Mouse (Mus musculus) limb, embryonic 14.5 days (tissue): ENCODE measurements around the gene Slc23a2. TPM values are rescaled to one million over a fixed set of nuclear protein-coding genes. Genes with fewer than 3 reads are reported as not detected.

ENCODE experiments used
- ATAC-seq: fragments of 200-750 bp; cut with Nextera tagmentation; 2 replicates; pipeline ENCODE4 v1.8.0; 2017; ENCODE audit warnings: low read depth, moderate number of reproducible peaks, moderate TSS enrichment; ENCODE audit not compliant: low FRiP score
- DNase-seq: peaks from one replicate; pipeline ENCODE4 v3.0.0-alpha.2; 2015; ENCODE audit warnings: low spot score
- H3K27ac ChIP-seq: fragments of 300-500 bp; sonication (generic); replicated peaks from 2 replicates; pipeline ENCODE4 v1.5.1; 2014; ENCODE audit warnings: low read depth, mild to moderate bottlenecking, low read length, moderate library complexity, mixed read lengths
- H3K27me3 ChIP-seq: fragments of 300-500 bp; sonication (generic); 2 replicates; pipeline ENCODE4 v1.6.1; 2014; ENCODE audit warnings: low read length, mixed read lengths; ENCODE audit not compliant: control insufficient read depth, insufficient read depth
- H3K36me3 ChIP-seq: fragments of 300-500 bp; sonication (generic); 2 replicates; pipeline ENCODE4 v1.6.1; 2014; ENCODE audit warnings: mild to moderate bottlenecking, low read length, moderate library complexity, mixed read lengths; ENCODE audit not compliant: control insufficient read depth, insufficient read depth
- H3K4me1 ChIP-seq: fragments of 300-500 bp; sonication (generic); 2 replicates; pipeline ENCODE4 v1.6.1; 2014; ENCODE audit warnings: antibody characterized with exemption, low read length, mixed read lengths; ENCODE audit not compliant: control insufficient read depth, insufficient read depth
- H3K4me2 ChIP-seq: fragments of 300-500 bp; sonication (generic); replicated peaks from 2 replicates; pipeline ENCODE4 v1.6.1; 2014; ENCODE audit warnings: low read depth, mild to moderate bottlenecking, low read length, moderate library complexity; ENCODE audit not compliant: severe bottlenecking
- H3K4me3 ChIP-seq: fragments of 300-500 bp; sonication (generic); replicated peaks from 2 replicates; pipeline ENCODE4 v1.5.1; 2014; ENCODE audit warnings: low read length
- H3K9ac ChIP-seq: fragments of 300-500 bp; sonication (generic); 2 replicates; pipeline ENCODE4 v1.6.1; 2014; ENCODE audit warnings: mild to moderate bottlenecking, low read depth, low read length, moderate library complexity; ENCODE audit not compliant: severe bottlenecking
- H3K9me3 ChIP-seq: fragments of 300-500 bp; sonication (generic); 2 replicates; pipeline ENCODE4 v1.6.1; 2016; ENCODE audit warnings: low read length; ENCODE audit not compliant: control insufficient read depth
- POLR2A ChIP-seq: fragments of 200-500 bp; IDR thresholded peaks from 2 replicates; pipeline ENCODE4 v1.8.0; 2012; ENCODE audit warnings: inconsistent platforms, mild to moderate bottlenecking, moderate library complexity, borderline replicate concordance; ENCODE audit not compliant: insufficient read depth, insufficient read length; ENCODE audit errors: extremely low read depth
- WGBS: fragments of 180-500 bp; shearing (Covaris S2); extraction: QIAGEN DNeasy Blood & Tissue Kit; methylation state at CpG from one replicate; pipeline ENCODE4 v1.1.7; 2014; 5-methylcytosine and 5-hydroxymethylcytosine counted together
- polyA plus RNA-seq, 2 experiments: library from polyadenylated mRNA; depleted of rRNA in 1 of 2; stranded (reverse) in 1 of 2; unstranded in 1 of 2; fragments of >200 nt; fragmentation: Nextera tagmentation in 1 of 2; extraction: Ambion mirVana in 1 of 2; gene quantifications; 2 replicates each; pipeline versions ENCODE4 v1.2.1 to v1.2.3; 2012 to 2014

Gene Slc23a2
- polyA plus RNA-seq, 2 experiments, result 15.6 to 17.6 TPM

- Histone ChIP-seq H3K36me3 (no peaks in the 10 kb centered on the region), H3K4me1 (peaks cover 10% of the 10 kb centered on the region), H3K4me2 (no peak overlapping the region), H3K4me3 (no peak overlapping the region), H3K27ac (no peak overlapping the region), H3K9ac (no peak overlapping the region), H3K9me3 (no peaks in the 10 kb centered on the region), H3K27me3 (no peaks in the 10 kb centered on the region)
- WGBS, result 81% methylated on average over 4 of the region's 4 CpGs
- DNase-seq (no peak), ATAC-seq (no peak)
- TF ChIP-seq POLR2A, result no peak
Observed at GRCm38 (mm10) chr2:132134758-132135157, 10.2 kb downstream of the Slc23a2 start.

- no peak for ATAC-seq
- no peak overlapping the region for H3K4me2 ChIP-seq
- peaks cover 10% of the 10 kb centered on the region for H3K4me1 ChIP-seq
- no peak overlapping the region for H3K4me3 ChIP-seq
- 29% methylated on average over 2 of the region's 2 CpGs for WGBS
- no peak overlapping the region for H3K27ac ChIP-seq
- no peaks in the 10 kb centered on the region for H3K36me3 ChIP-seq
- no peak for DNase-seq
- no peaks in the 10 kb centered on the region for H3K9me3 ChIP-seq
- H3K27me3 ChIP-seq, result no peaks in the 10 kb centered on the region
- TF ChIP-seq POLR2A, result no peak
- H3K9ac ChIP-seq, result no peak overlapping the region
Observed at GRCm38 (mm10) chr2:132133436-132133835, 11.5 kb downstream of the Slc23a2 start.

- ATAC-seq, result no peak
- DNase-seq, result no peak
- Histone ChIP-seq H3K27ac (no peak overlapping the region), H3K36me3 (no peaks in the 10 kb centered on the region), H3K9ac (peak overlapping the region; percentile 21; the same call in 1 of the 2 replicates), H3K4me1 (peaks cover 10% of the 10 kb centered on the region), H3K27me3 (no peaks in the 10 kb centered on the region), H3K4me3 (peak overlapping the region; percentile 11; the same call in 1 of the 2 replicates), H3K4me2 (peak overlapping the region; percentile 41), H3K9me3 (no peaks in the 10 kb centered on the region)
- no peak for TF ChIP-seq POLR2A
- 6% methylated on average over 9 of the region's 9 CpGs for WGBS
Observed at GRCm38 (mm10) chr2:132131266-132131665, 13.6 kb downstream of the Slc23a2 start.

GRCm38 (mm10) chr2:132129980-132130379 lies 14.9 kb downstream of the Slc23a2 start:
- ATAC-seq, result no peak
- 92% methylated on average over 7 of the region's 7 CpGs for WGBS

GRCm38 (mm10) chr2:132129247-132129646 lies 15.7 kb downstream of the Slc23a2 start:
- Histone ChIP-seq H3K4me3 (no peak overlapping the region), H3K36me3 (no peaks in the 10 kb centered on the region), H3K27ac (no peak overlapping the region), H3K9ac (no peak overlapping the region), H3K9me3 (no peaks in the 10 kb centered on the region), H3K4me1 (peaks cover 10% of the 10 kb centered on the region), H3K27me3 (no peaks in the 10 kb centered on the region), H3K4me2 (no peak overlapping the region)
- ATAC-seq (no peak), DNase-seq (no peak)
- 66% methylated on average over 7 of the region's 7 CpGs for WGBS
- TF ChIP-seq POLR2A, result no peak

More at GRCm38 (mm10) chr2:132129980-132130379, 14.9 kb downstream of the Slc23a2 start:
- H3K9me3 ChIP-seq, result no peaks in the 10 kb centered on the region
- DNase-seq, result no peak
- no peak overlapping the region for H3K4me3 ChIP-seq
- H3K27ac ChIP-seq, result no peak overlapping the region
- no peak for TF ChIP-seq POLR2A
- H3K9ac ChIP-seq, result no peak overlapping the region
- no peaks in the 10 kb centered on the region for H3K27me3 ChIP-seq
- peaks cover 10% of the 10 kb centered on the region for H3K4me1 ChIP-seq
- no peaks in the 10 kb centered on the region for H3K36me3 ChIP-seq
- no peak overlapping the region for H3K4me2 ChIP-seq

GRCm38 (mm10) chr2:132127904-132128303 lies 17.0 kb downstream of the Slc23a2 start:
- H3K4me2 ChIP-seq, result no peak overlapping the region
- H3K36me3 ChIP-seq, result no peaks in the 10 kb centered on the region
- ATAC-seq, result no peak
- no peaks in the 10 kb centered on the region for H3K9me3 ChIP-seq
- 40% methylated on average over 10 of the region's 10 CpGs for WGBS
- no peaks in the 10 kb centered on the region for H3K27me3 ChIP-seq
- H3K9ac ChIP-seq, result no peak overlapping the region
- H3K27ac ChIP-seq, result no peak overlapping the region
- TF ChIP-seq POLR2A, result no peak
- DNase-seq, result no peak
- H3K4me1 ChIP-seq, result peaks cover 7% of the 10 kb centered on the region; the same call in 1 of the 2 replicates
- H3K4me3 ChIP-seq, result no peak overlapping the region
